Mouse (Mus musculus) frontal cortex, adult 2 months (tissue): ENCODE results near the gene Dnttip1. TPM values are rescaled to one million over a fixed set of nuclear protein-coding genes. Genes with fewer than 3 reads are reported as not detected.
"Not testable (repeated sequence)": the region's sequence is repeated elsewhere in the genome, so short reads cannot be mapped to it uniquely, and the experiment has no call there.

Experiments used
- DNase-seq, 2 experiments: peaks; one replicate each; pipeline ENCODE4 v3.0.0; 2022; ENCODE audit warnings: low spot score in 1 of 2; ENCODE audit errors: extremely low spot score in 1 of 2
- polyA plus RNA-seq: library from polyadenylated mRNA; depleted of rRNA; stranded (reverse); fragments of >200 nt; gene quantifications from 2 replicates; pipeline ENCODE4 v1.2.3, GENCODE M21; 2012; rRNA removed

Dnttip1 gene
- 44.3 and 46.4 TPM in 2 replicates for polyA plus RNA-seq

GRCm38 (mm10) chr2:164745843-164746479 lies at the start of gene Dnttip1, which contains the start of gene Wfdc3:
Dnttip1 (plus strand) TSS chr2:164745983.
Wfdc3 (minus strand) TSS chr2:164745931.
- DNase-seq = peak; percentile 85 to 95

GRCm38 (mm10) chr2:164698201-164698600 lies 47.6 kb upstream of the Dnttip1 start, which contains the start of gene Spint4:
Spint4 (plus strand) TSS chr2:164698501.
- no peak for DNase-seq

- DNase-seq = no peak
These were observed 44.8 kb upstream of the Dnttip1 start for GRCm38 (mm10) chr2:164700959-164701358.

- DNase-seq = no peak
These were observed 44.0 kb upstream of the Dnttip1 start for GRCm38 (mm10) chr2:164701761-164702160.

- DNase-seq = no peak
These were observed 41.5 kb upstream of the Dnttip1 start for GRCm38 (mm10) chr2:164704235-164704634.

GRCm38 (mm10) chr2:164705328-164705727 lies 40.5 kb upstream of the Dnttip1 start:
- no peak for DNase-seq

GRCm38 (mm10) chr2:164705991-164706390 lies 39.8 kb upstream of the Dnttip1 start:
- no peak for DNase-seq

GRCm38 (mm10) chr2:164715005-164715404 lies 30.8 kb upstream of the Dnttip1 start, which contains the start of gene Spint5:
Spint5 (plus strand) TSS chr2:164715305.
- no peak for DNase-seq

- not testable (repeated sequence) for DNase-seq
These were observed 29.5 kb upstream of the Dnttip1 start for GRCm38 (mm10) chr2:164716194-164716786.

- DNase-seq = no peak
These were observed 22.5 kb upstream of the Dnttip1 start for GRCm38 (mm10) chr2:164723276-164723675.

- DNase-seq = peak in 1 of 2 experiments; percentile 81
These were observed 19.7 kb upstream of the Dnttip1 start for GRCm38 (mm10) chr2:164725895-164726619.

GRCm38 (mm10) chr2:164731719-164732118 lies 14.1 kb upstream of the Dnttip1 start:
- DNase-seq = no peak

- DNase-seq = no peak
These were observed 12.5 kb upstream of the Dnttip1 start for GRCm38 (mm10) chr2:164733259-164733658.

GRCm38 (mm10) chr2:164734839-164735238 lies 10.9 kb upstream of the Dnttip1 start:
- no peak for DNase-seq

- DNase-seq = no peak
These were observed 10.3 kb upstream of the Dnttip1 start for GRCm38 (mm10) chr2:164735446-164735845.

- DNase-seq = no peak
These were observed 8.2 kb upstream of the Dnttip1 start for GRCm38 (mm10) chr2:164737377-164738090.

- peak in 1 of 2 experiments; percentile 20 for DNase-seq
These were observed 5.9 kb upstream of the Dnttip1 start for GRCm38 (mm10) chr2:164739876-164740275.

GRCm38 (mm10) chr2:164744987-164745386 lies 796 bp upstream of the Dnttip1 start:
- DNase-seq = no peak

GRCm38 (mm10) chr2:164746693-164747092 lies 910 bp downstream of the Dnttip1 start:
- DNase-seq = no peak

- DNase-seq = no peak
These were observed 2.4 kb downstream of the Dnttip1 start for GRCm38 (mm10) chr2:164748191-164748590.

GRCm38 (mm10) chr2:164748991-164749390 lies 3.2 kb downstream of the Dnttip1 start:
- no peak for DNase-seq
